Mouse (Mus musculus): ENCODE measurements around the gene Mical2.

- TF ChIP-seq ZC3H11A (IDR thresholded peaks at IDR 0.05; ENCODE audit: low read depth, low read length) (no peak), POLR2A (IDR thresholded peaks at IDR 0.05; ENCODE audit: control insufficient read depth in 1 of 2, insufficient read depth in 1 of 2, low read depth in 1 of 2, low read length in 2 of 2, poor library complexity in 1 of 2) (no peak), CHD1 (IDR thresholded peaks at IDR 0.05; ENCODE audit: low read depth, low read length) (no peak), NELFE (IDR thresholded peaks at IDR 0.05; ENCODE audit: low read depth, low read length) (no peak), GATA1 (IDR thresholded peaks at IDR 0.05; ENCODE audit: low read depth, low read length) (no peak), CTCF (IDR thresholded peaks at IDR 0.05 in 2 of 3, conservative IDR thresholded peaks at IDR 0.05 in 1 of 3; ENCODE audit: control insufficient read depth in 1 of 3, insufficient read depth in 1 of 3, low read depth in 2 of 3, low read length in 3 of 3, poor library complexity in 1 of 3, severe bottlenecking in 1 of 3) (no peak), USF1 (IDR thresholded peaks at IDR 0.05; ENCODE audit: low read depth, low read length) (no peak), MAFK (IDR thresholded peaks at IDR 0.05; ENCODE audit: borderline replicate concordance, low read depth, low read length) (no peak), POLR2AphosphoS2 (IDR thresholded peaks at IDR 0.05; ENCODE audit: low read length) (no peak), SIN3A (IDR thresholded peaks at IDR 0.05; ENCODE audit: low read length) (no peak), GABPA (IDR thresholded peaks at IDR 0.05; ENCODE audit: low read depth, low read length) (no peak), KAT2A (conservative IDR thresholded peaks at IDR 0.05; ENCODE audit: low read depth, low read length) (no peak), EP300 (IDR thresholded peaks at IDR 0.05; ENCODE audit: low read depth in 1 of 2, low read length in 2 of 2) (no peak)
Measured at GRCm38 (mm10) chr7:112275883-112276282, 50.2 kb downstream of the Mical2 start.
